Mouse (Mus musculus) liver, embryonic 11.5 days (tissue): ENCODE results near the gene Gm10073. TPM values are rescaled to one million over a fixed set of nuclear protein-coding genes. Genes with fewer than 3 reads are reported as not detected.
A peak's percentile ranks its signal among the peaks of the same experiment; 100 is the strongest.
"Not testable (repeated sequence)": the region's sequence is repeated elsewhere in the genome, so short reads cannot be mapped to it uniquely, and the experiment has no call there.

ENCODE experiments used
- ATAC-seq: fragments of 200-750 bp; cut with Nextera tagmentation; replicated peaks from 2 replicates; pipeline ENCODE4 v1.8.0; 2017; ENCODE audit warnings: moderate number of reproducible peaks, mild to moderate bottlenecking, moderate TSS enrichment, moderate library complexity; ENCODE audit not compliant: low FRiP score
- DNase-seq: peaks from one replicate; pipeline ENCODE4 v3.0.0-alpha.2; 2017; ENCODE audit warnings: low spot score
- H3K27ac ChIP-seq: fragments of 300-500 bp; sonication (generic); 2 replicates; pipeline ENCODE4 v1.5.1; 2014; ENCODE audit warnings: mild to moderate bottlenecking, low read depth, low read length, control low read depth
- H3K27me3 ChIP-seq: fragments of 300-500 bp; sonication (generic); replicated peaks from 2 replicates; pipeline ENCODE4 v1.6.1; 2014; ENCODE audit warnings: low read length, mixed read lengths; ENCODE audit not compliant: control insufficient read depth, insufficient read depth
- H3K36me3 ChIP-seq: fragments of 300-500 bp; sonication (generic); 2 replicates; pipeline ENCODE4 v1.6.1; 2014; ENCODE audit warnings: mild to moderate bottlenecking, low read length, moderate library complexity, mixed read lengths; ENCODE audit not compliant: control insufficient read depth, insufficient read depth
- H3K4me1 ChIP-seq: fragments of 300-500 bp; sonication (generic); replicated peaks from 2 replicates; pipeline ENCODE4 v1.6.1; 2014; ENCODE audit warnings: low read length, mixed read lengths; ENCODE audit not compliant: control insufficient read depth, insufficient read depth
- H3K4me2 ChIP-seq: fragments of 300-500 bp; sonication (generic); 2 replicates; pipeline ENCODE4 v1.6.1; 2014; ENCODE audit warnings: mild to moderate bottlenecking, control low read depth, moderate library complexity
- H3K4me3 ChIP-seq: fragments of 300-500 bp; sonication (generic); 2 replicates; pipeline ENCODE4 v1.5.1; 2014; ENCODE audit warnings: low read depth, low read length, control low read depth
- H3K9ac ChIP-seq: fragments of 300-500 bp; sonication (generic); 2 replicates; pipeline ENCODE4 v1.6.1; 2014; ENCODE audit warnings: low read depth, low read length, control low read depth
- H3K9me3 ChIP-seq: fragments of 300-500 bp; sonication (generic); 2 replicates; pipeline ENCODE4 v1.6.1; 2016; ENCODE audit warnings: low read length, inconsistent platforms, mixed read lengths; ENCODE audit not compliant: control insufficient read depth
- WGBS: fragments of 180-500 bp; shearing (Covaris S2); extraction: QIAGEN DNeasy Blood & Tissue Kit; methylation state at CpG from one replicate; pipeline ENCODE4 v1.1.7; 2014; 5-methylcytosine and 5-hydroxymethylcytosine counted together
- polyA plus RNA-seq: library from polyadenylated mRNA; unstranded; fragments of >200 nt; fragmentation: Nextera tagmentation; extraction: Ambion mirVana; gene quantifications from 2 replicates; pipeline ENCODE4 v1.2.1, GENCODE M21; 2014

Gm10073 gene
- polyA plus RNA-seq, 1 experiment from 2014 or later, result 15.4 TPM

DNA sequence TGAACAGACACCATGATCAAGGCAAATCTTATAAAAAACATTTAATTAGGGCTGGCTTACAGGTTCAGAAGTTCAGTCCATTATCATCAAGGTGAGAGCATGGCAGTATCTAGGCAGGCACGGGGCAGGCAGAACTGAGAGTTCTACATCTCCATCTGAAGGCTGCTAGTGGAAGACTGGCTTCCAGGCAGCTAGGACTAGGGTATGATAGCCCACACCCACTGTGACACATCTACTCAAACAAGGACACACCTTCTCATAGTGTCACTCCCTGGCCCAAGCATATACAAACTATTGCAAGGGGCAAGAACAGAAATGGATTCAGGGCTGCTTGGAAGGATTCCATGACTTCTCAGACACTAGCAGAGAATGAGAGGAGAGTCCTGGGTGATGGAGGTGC lies 1.1 kb downstream of the Gm10073 start:
- not testable (repeated sequence) for H3K36me3 ChIP-seq, H3K27me3 ChIP-seq, DNase-seq, ATAC-seq, H3K4me2 ChIP-seq, H3K9ac ChIP-seq, H3K27ac ChIP-seq, H3K4me3 ChIP-seq, H3K9me3 ChIP-seq, H3K4me1 ChIP-seq
- 62% methylated on average over 1 of the region's 1 CpGs for WGBS

DNA sequence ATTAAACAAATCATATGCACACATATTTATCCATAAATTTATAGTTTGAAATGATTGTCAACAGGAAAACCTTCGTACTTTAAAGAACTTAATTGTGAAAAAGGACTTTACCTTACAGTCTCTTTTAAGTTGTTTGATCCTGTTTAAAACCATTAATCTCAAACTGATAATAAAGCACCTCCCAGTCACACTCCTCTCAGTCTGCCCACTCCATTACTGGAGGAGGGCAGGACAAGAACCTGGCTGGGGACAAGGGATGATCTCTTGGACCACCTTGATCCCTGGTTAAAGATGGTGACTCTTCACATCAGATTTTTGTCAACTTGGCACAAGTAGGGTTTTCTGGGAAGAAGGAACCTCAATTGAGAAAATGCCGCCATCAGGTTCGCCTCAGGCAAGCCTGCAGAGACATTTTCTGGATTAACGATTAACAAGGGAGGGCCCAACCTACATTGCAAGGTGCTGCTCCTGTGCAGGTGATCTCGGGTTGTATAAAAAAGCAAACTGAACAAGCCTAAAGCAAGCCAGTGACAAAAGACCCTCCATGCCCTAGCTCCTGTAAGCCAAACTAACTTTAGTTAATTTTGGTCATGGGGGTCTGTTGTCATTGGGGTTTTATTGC lies 1.6 kb downstream of the Gm10073 start:
- Histone ChIP-seq H3K4me3 (no peak overlapping the region), H3K27me3 (no peaks in the 10 kb centered on the region), H3K4me2 (no peak overlapping the region), H3K36me3 (no peaks in the 10 kb centered on the region), H3K4me1 (no peaks in the 10 kb centered on the region), H3K27ac (no peak overlapping the region), H3K9ac (no peak overlapping the region), H3K9me3 (no peaks in the 10 kb centered on the region)
- DNase-seq, result no peak
- ATAC-seq, result no peak
- WGBS, result 63% methylated on average over 5 of the region's 5 CpGs

DNA sequence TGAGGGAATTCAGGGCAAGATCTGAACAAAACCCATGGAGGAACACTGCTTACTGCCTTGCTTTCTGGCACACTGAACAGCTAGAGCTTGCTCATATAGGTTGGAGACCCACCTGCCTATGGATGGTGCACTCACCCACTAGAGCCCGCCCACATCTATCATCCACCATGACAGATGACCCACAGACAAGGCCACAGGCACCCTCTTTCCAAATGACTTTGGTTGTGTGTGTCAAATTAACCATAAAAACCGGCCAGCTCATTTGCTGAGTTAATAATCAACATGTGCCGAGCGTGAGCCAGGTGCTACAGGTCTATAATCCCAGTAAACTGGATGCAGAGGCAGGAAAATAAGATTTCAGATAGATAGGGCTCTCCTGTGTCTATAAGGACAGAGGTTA lies 2.9 kb downstream of the Gm10073 start:
- no peaks in the 10 kb centered on the region for H3K36me3 ChIP-seq
- no peak overlapping the region for H3K4me3 ChIP-seq
- no peak overlapping the region for H3K9ac ChIP-seq
- no peak for DNase-seq
- no peaks in the 10 kb centered on the region for H3K27me3 ChIP-seq
- no peak overlapping the region for H3K27ac ChIP-seq
- H3K4me1 ChIP-seq, result no peaks in the 10 kb centered on the region
- no peak for ATAC-seq
- 73% methylated on average over 4 of the region's 4 CpGs for WGBS
- no peaks in the 10 kb centered on the region for H3K9me3 ChIP-seq
- no peak overlapping the region for H3K4me2 ChIP-seq

DNA sequence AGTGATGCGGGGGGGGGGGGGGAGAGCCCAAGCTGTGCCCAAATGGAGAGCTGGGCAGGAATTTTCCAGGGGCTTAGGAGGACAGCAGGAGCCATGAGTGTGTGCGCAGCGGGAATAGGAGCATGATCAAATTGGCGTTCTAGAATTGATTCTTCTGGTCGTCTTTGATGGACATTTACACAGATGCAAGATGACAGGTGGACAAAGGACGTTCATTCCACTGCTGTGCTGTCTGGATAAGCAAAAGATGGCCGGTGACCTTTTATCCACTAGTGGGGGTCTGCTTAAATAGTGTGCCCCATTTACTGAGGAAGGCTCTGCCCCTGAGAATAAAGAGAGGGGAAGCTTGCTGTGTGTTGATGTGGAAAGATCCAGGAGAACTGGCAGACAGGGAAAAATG lies 4.3 kb downstream of the Gm10073 start:
- WGBS, result 81% methylated on average over 7 of the region's 7 CpGs
- Histone ChIP-seq H3K9ac (no peak overlapping the region), H3K36me3 (no peaks in the 10 kb centered on the region), H3K27me3 (no peaks in the 10 kb centered on the region), H3K9me3 (no peaks in the 10 kb centered on the region), H3K4me1 (no peaks in the 10 kb centered on the region), H3K4me3 (no peak overlapping the region), H3K4me2 (no peak overlapping the region), H3K27ac (no peak overlapping the region)
- DNase-seq (no peak), ATAC-seq (no peak)

DNA sequence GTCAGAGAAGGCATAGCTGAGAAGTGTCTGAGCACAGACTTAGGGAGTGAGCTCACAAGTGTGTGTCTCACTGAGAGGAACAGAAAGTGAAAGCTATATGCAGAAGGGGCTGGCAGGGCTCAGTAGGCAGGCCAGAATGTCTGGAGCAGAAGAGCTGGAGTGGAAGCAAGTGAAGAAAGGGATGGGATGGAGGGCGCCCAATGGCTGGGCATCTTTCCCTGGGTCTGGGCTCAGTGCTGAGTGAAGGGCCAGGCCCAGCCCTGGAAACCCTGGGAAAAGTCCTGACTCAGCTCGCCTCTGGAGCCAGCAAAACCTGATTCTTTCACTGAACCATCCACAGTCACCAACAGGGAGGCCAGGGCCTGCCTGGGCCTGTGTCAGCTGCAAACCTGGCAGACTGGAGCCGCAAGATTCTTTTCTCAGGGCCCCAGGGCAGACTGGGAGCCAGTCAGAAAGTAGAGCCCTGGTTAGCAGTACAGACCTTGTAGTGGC lies 9.5 kb downstream of the Gm10073 start:
- DNase-seq (no peak), ATAC-seq (no peak)
- no peaks in the 10 kb centered on the region for H3K4me1 ChIP-seq
- no peaks in the 10 kb centered on the region for H3K27me3 ChIP-seq
- H3K9ac ChIP-seq, result no peak overlapping the region
- 72% methylated on average over 3 of the region's 3 CpGs for WGBS
- H3K9me3 ChIP-seq, result no peaks in the 10 kb centered on the region
- H3K4me2 ChIP-seq, result no peak overlapping the region
- no peaks in the 10 kb centered on the region for H3K36me3 ChIP-seq
- no peak overlapping the region for H3K27ac ChIP-seq
- no peak overlapping the region for H3K4me3 ChIP-seq

DNA sequence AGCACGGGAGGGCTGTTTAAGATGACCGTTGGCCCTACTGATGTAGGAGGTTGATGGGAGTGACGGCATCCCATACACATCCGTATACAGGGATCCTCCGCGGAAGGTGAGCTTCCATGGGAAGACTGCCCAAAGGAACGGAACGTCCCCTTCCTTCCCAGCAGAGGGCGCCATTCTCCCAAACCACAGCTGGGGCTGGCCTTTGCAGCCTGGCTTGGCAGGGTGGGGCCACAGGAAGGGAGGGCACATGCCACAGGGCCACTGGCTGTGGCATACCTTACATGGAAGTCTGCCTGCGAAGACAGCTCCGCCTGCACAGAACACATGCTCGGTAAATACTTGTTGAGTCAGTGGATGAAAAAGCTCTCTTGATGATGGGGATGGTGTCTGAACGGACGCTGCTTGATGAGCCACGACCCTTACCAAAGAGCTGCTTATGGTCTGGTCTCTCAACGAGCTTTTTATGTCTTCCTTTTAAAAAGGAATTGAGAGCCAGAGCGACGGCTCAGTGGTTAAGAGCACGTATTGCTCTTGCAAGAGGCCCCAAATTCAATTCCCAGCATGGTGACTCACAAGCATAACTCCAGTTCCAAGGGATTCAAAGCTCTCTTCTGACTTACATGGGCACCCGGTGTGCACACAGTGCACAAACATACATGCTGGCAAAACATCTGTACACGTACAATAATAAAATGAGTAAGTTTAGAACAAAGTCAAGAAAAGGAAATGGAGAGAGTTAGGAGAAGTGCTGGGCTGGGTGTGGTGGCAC lies 12.0 kb downstream of the Gm10073 start:
- Histone ChIP-seq H3K9ac (no peak overlapping the region), H3K27ac (no peak overlapping the region), H3K36me3 (no peaks in the 10 kb centered on the region), H3K4me1 (no peaks in the 10 kb centered on the region), H3K27me3 (no peaks in the 10 kb centered on the region), H3K9me3 (no peaks in the 10 kb centered on the region), H3K4me2 (no peak overlapping the region), H3K4me3 (no peak overlapping the region)
- ATAC-seq, result no peak; the same call in 1 of the 2 replicates
- DNase-seq, result peak; percentile 46
- WGBS, result 27% methylated on average over 21 of the region's 21 CpGs

GRCm38 (mm10) chr8:106559844-106560243 lies 13.4 kb downstream of the Gm10073 start:
- ATAC-seq (no peak), DNase-seq (no peak)
- Histone ChIP-seq H3K4me2 (no peak overlapping the region), H3K27ac (no peak overlapping the region), H3K27me3 (no peaks in the 10 kb centered on the region), H3K4me1 (no peaks in the 10 kb centered on the region), H3K9me3 (no peaks in the 10 kb centered on the region), H3K9ac (no peak overlapping the region), H3K36me3 (no peaks in the 10 kb centered on the region), H3K4me3 (no peak overlapping the region)
- WGBS, result 39% methylated on average over 9 of the region's 9 CpGs

DNA sequence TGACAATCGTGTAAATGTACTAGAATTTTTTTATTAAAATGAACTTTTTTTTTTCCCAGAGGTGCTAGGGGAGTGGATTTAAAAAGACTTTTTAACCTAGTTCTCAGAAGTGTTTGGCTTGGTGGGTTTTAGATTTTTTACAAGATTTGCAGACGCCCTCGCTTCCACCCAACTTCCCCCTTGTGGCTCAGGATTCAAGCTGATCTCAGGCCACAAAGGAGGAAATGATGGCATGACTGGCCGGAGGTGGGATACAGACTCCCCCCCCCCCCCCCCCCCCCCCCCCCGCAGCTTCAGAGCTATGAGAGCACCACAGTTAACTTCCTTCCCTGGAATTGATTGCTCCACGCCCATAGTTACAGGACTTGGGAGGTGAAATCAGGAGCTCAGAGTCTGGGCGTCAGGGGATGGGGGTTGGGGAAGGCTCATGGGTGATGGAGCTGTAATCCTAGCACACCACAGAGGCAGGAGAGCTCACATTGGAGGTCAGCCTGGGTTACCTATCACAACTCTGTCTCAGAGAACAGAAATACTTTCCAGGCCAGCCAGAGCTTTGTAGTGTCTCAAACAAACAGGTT lies 17.1 kb downstream of the Gm10073 start:
- H3K4me1 ChIP-seq, result no peaks in the 10 kb centered on the region
- no peak overlapping the region for H3K27ac ChIP-seq
- no peaks in the 10 kb centered on the region for H3K9me3 ChIP-seq
- ATAC-seq, result no peak
- H3K9ac ChIP-seq, result no peak overlapping the region
- H3K4me2 ChIP-seq, result no peak overlapping the region
- DNase-seq, result no peak
- H3K27me3 ChIP-seq, result no peaks in the 10 kb centered on the region
- H3K36me3 ChIP-seq, result no peaks in the 10 kb centered on the region
- 34% methylated on average over 6 of the region's 7 CpGs for WGBS
- no peak overlapping the region for H3K4me3 ChIP-seq
